In genomic region chr12:113423736-113424597, GRCm38 (mm10) we compare ENCODE assay signal across 12 mouse cellular contexts.
DNase-seq lines count a peak whose midpoint lies in the region; ATAC-seq and TF ChIP-seq lines count a peak whose summit lies in the region.
"Had no signal": no experiment of that assay in that cellular context is flagged by ENCODE, and none has a peak within 500 bp of the region (broad histone marks: within the 10 kb centered on the region; RNA-seq: fewer than 3 reads in every experiment).

No protein-coding gene starts in this region.

- ATAC-seq in hindbrain, embryonic 12.5 days (ENCODE audit: low FRiP score) = no peak
- ATAC-seq: activated CD4-positive, CD25-positive, alpha-beta regulatory T cell, adult 4 months had no signal

- 85% methylated on average over 6 of the region's 6 CpGs for WGBS in lung, adult 2 months
- 77% methylated on average over 6 of the region's 6 CpGs for WGBS in small intestine, adult 2 months
- 90% methylated on average over 6 of the region's 6 CpGs for WGBS in hindbrain, embryonic 12.5 days

- no peaks in the 10 kb centered on the region for H3K4me1 ChIP-seq in lung, adult 2 months (ENCODE audit: control insufficient read depth, insufficient read depth, low read length)
- H3K4me1 ChIP-seq in brown adipose tissue, adult 24 weeks (ENCODE audit: control insufficient read depth, insufficient read depth, insufficient read length, low read length) = no peaks in the 10 kb centered on the region
- no peaks in the 10 kb centered on the region for H3K4me1 ChIP-seq in small intestine, adult 2 months (ENCODE audit: control insufficient read depth, insufficient read depth, insufficient read length, low read length)
- H3K4me1 ChIP-seq in hindbrain, embryonic 12.5 days = no peaks in the 10 kb centered on the region
- H3K4me1 ChIP-seq: forebrain, embryonic 12.5 days had no signal

- no peak for TF ChIP-seq POLR2A in lung, adult 2 months (IDR thresholded peaks at IDR 0.05; ENCODE audit: borderline replicate concordance, extremely low read depth, low read depth, low read length)
- no peak for TF ChIP-seq POLR2A in small intestine, adult 2 months (IDR thresholded peaks at IDR 0.05; ENCODE audit: low read depth, low read length)

- DNase-seq in gastrocnemius, postnatal 10 days = peak; percentile 14
- DNase-seq in gastrocnemius, postnatal 4 days (ENCODE audit: low spot score in 2 of 2) = no peak
- DNase-seq in lung, adult 2 months = no peak
- no peak for DNase-seq in lung, postnatal 10 days
- no peak for DNase-seq in layer of hippocampus, adult 11-12 months (ENCODE audit: low spot score)
- DNase-seq: cerebellum, adult 9-11 months; lung, embryonic 14.5 days had no signal

- no peaks in the 10 kb centered on the region for H3K27me3 ChIP-seq in small intestine, adult 2 months (ENCODE audit: control insufficient read depth, insufficient read depth, low read length)
- H3K27me3 ChIP-seq in hindbrain, embryonic 12.5 days = no peaks in the 10 kb centered on the region
- H3K27me3 ChIP-seq: forebrain, embryonic 12.5 days had no signal

- no peaks in the 10 kb centered on the region for H3K9me3 ChIP-seq in hindbrain, embryonic 12.5 days (replicated peaks)

- TF ChIP-seq CTCF in lung, adult 2 months (IDR thresholded peaks at IDR 0.05; ENCODE audit: insufficient read depth, low read length) = no peak
- no peak for TF ChIP-seq CTCF in small intestine, adult 2 months (IDR thresholded peaks at IDR 0.05; ENCODE audit: extremely low read depth, insufficient read length, insufficient replicate concordance, low read depth, low read length)

- H3K9ac ChIP-seq in hindbrain, embryonic 12.5 days = no peak overlapping the region
- H3K9ac ChIP-seq: forebrain, embryonic 12.5 days; lung, embryonic 14.5 days had no signal

- H3K36me3 ChIP-seq in small intestine, adult 2 months (ENCODE audit: control insufficient read depth, insufficient read depth, low read length) = no peaks in the 10 kb centered on the region
- H3K36me3 ChIP-seq in hindbrain, embryonic 12.5 days = no peaks in the 10 kb centered on the region
- H3K36me3 ChIP-seq: forebrain, embryonic 12.5 days had no signal

- peak overlapping the region; percentile 50 for H3K4me3 ChIP-seq in lung, adult 2 months (replicated peaks; ENCODE audit: extremely low read depth, low read depth, low read length)
- H3K4me3 ChIP-seq in brown adipose tissue, adult 24 weeks (ENCODE audit: insufficient read depth, low read depth, low read length) = peak overlapping the region; percentile 52
- peak overlapping the region; percentile 54 for H3K4me3 ChIP-seq in small intestine, adult 2 months (ENCODE audit: low read depth, low read length)
- no peak overlapping the region for H3K4me3 ChIP-seq in hindbrain, embryonic 12.5 days
- H3K4me3 ChIP-seq: forebrain, embryonic 12.5 days had no signal

- no peak overlapping the region for H3K4me2 ChIP-seq in hindbrain, embryonic 12.5 days (replicated peaks)
- H3K4me2 ChIP-seq: forebrain, embryonic 12.5 days; lung, embryonic 14.5 days had no signal

- peak overlapping the region; percentile 84 for H3K27ac ChIP-seq in brown adipose tissue, adult 24 weeks (replicated peaks; ENCODE audit: low read depth, low read length)
- peak overlapping the region; percentile 67 for H3K27ac ChIP-seq in small intestine, adult 2 months (ENCODE audit: insufficient read depth, low read depth, low read length)
- H3K27ac ChIP-seq in hindbrain, embryonic 12.5 days = no peak overlapping the region
- H3K27ac ChIP-seq: forebrain, embryonic 12.5 days had no signal
